Mouse (Mus musculus): ENCODE results near the gene Slc35b2.

- TF ChIP-seq CTCF (IDR thresholded peaks at IDR 0.05; ENCODE audit: low read depth, low read length) = peak; percentile 35
- TF ChIP-seq POLR2A (IDR thresholded peaks at IDR 0.05; ENCODE audit: insufficient read depth, low read length) = no peak
Measured at GRCm38 (mm10) chr17:45530346-45530782, 33.3 kb upstream of the Slc35b2 start.

Data from ES-Bruce4 (cell line).